Mouse (Mus musculus) right cerebral cortex, adult 2 months (tissue): ENCODE measurements at regions not wholly inside any gene's neighbourhood (a gene's known extent, or its start where the extent isn't known, plus 50 kb on each side); places are given as distances from the start of the nearest gene placed in this dataset.

Source experiments
- DNase-seq, 2 experiments: peaks; one replicate each; pipeline ENCODE4 v3.0.0; 2021 to 2022; ENCODE audit warnings: low spot score in 2 of 2

GRCm38 (mm10) chr4:152859161-152859560 is 381.5 kb upstream of the Kcnab2 start:
- peak in 1 of 2 experiments; percentile 33 for DNase-seq

GRCm38 (mm10) chr4:152850147-152850546 is 372.5 kb upstream of the Kcnab2 start:
- peak in 1 of 2 experiments; percentile 15 for DNase-seq

- no peak for DNase-seq
Measured at GRCm38 (mm10) chr4:152836080-152836479, 358.4 kb upstream of the Kcnab2 start.

GRCm38 (mm10) chr4:152834421-152835110 is 356.9 kb upstream of the Kcnab2 start:
- no peak for DNase-seq

- DNase-seq = peak in 1 of 2 experiments; percentile 19
Measured at GRCm38 (mm10) chr4:152833411-152834310, 356.0 kb upstream of the Kcnab2 start.

- DNase-seq = peak; percentile 41 to 56
Measured at GRCm38 (mm10) chr4:152832757-152833363, 355.2 kb upstream of the Kcnab2 start.

GRCm38 (mm10) chr4:152825185-152825584 is 347.5 kb upstream of the Kcnab2 start:
- no peak for DNase-seq

GRCm38 (mm10) chr4:152816139-152816757 is 338.6 kb upstream of the Kcnab2 start:
- DNase-seq = peak; percentile 63 to 73

GRCm38 (mm10) chr4:152806611-152807010 is 328.9 kb upstream of the Kcnab2 start:
- DNase-seq = no peak

GRCm38 (mm10) chr4:152799392-152799791 is 321.7 kb upstream of the Kcnab2 start:
- no peak for DNase-seq

GRCm38 (mm10) chr4:152788431-152788830 is 310.8 kb upstream of the Kcnab2 start:
- DNase-seq = peak; percentile 23 to 45

GRCm38 (mm10) chr4:152784972-152785371 is 307.3 kb upstream of the Kcnab2 start:
- no peak for DNase-seq

GRCm38 (mm10) chr4:152779526-152779925 is 301.9 kb upstream of the Kcnab2 start:
- DNase-seq = peak; percentile 67 to 70

GRCm38 (mm10) chr4:152775801-152776200 is 298.1 kb upstream of the Kcnab2 start:
- DNase-seq = no peak

- DNase-seq = no peak
Measured at GRCm38 (mm10) chr4:152771386-152771785, 293.7 kb upstream of the Kcnab2 start.

- DNase-seq = no peak
Measured at GRCm38 (mm10) chr4:152767372-152767771, 289.7 kb upstream of the Kcnab2 start.

GRCm38 (mm10) chr4:152763116-152763515 is 285.4 kb upstream of the Kcnab2 start:
- DNase-seq = no peak

- no peak for DNase-seq
Measured at GRCm38 (mm10) chr4:152762576-152762975, 284.9 kb upstream of the Kcnab2 start.

GRCm38 (mm10) chr4:152757191-152757590 is 279.5 kb upstream of the Kcnab2 start:
- no peak for DNase-seq

GRCm38 (mm10) chr4:152756535-152756934 is 278.9 kb upstream of the Kcnab2 start:
- peak in 1 of 2 experiments; percentile 20 for DNase-seq

- DNase-seq = no peak
Measured at GRCm38 (mm10) chr4:152755756-152756155, 278.1 kb upstream of the Kcnab2 start.

GRCm38 (mm10) chr4:152744366-152744765 is 266.7 kb upstream of the Kcnab2 start:
- DNase-seq = no peak
